Mouse (Mus musculus): ENCODE data around the gene Ric8b. TPM values are rescaled to one million over a fixed set of nuclear protein-coding genes. Genes with fewer than 3 reads are reported as not detected.

Gene Ric8b
- 17.8 and 19.8 TPM in 2 replicates for polyA plus RNA-seq (2015; fragmentation: Nextera tagmentation; extraction: Ambion mirVana)

DNA sequence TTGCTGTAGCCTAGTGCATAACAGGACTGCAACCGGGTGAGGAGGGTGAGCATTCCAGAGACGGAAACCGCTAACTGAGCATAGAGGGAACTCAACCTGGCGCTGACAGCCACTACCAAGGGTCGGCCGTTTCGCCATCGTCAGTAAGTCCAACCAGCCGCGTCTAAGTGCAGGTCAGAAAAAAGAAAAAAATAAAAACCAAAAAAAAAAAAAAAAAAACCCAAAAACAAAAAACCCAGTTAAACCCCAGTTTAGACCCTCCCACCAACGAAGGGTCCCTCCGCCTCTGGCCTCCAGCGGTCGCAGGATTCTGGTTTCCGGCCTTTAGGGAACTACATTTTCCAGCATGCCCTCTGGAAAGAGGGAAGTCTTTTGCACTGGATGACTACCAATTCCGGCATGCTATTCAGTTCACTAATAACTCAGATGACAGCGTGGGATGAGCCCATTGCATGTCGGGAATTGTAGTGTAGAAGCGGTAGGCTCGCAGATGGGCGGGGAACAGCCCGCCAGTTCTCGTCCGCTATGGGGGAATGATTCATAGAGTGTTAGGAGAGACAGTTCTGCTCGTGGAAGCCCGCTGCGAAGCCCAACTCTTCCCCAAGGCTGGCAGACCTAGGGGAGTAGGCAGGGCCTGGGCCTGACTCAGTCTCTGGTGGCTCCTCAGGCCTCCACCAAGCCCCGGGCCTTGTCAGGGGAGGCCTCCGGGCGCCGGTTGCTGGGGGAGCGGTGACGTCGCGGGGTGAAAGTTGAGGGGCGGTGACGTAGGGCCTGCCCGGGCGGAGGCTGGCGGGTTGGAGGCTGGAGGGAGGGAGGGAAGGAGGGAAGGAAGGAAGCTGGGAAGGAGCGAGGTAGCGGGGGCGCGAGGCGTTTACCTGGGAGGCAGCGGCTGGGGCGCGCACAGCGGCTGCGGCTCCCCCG, at the start of gene Ric8b:
TSS of gene Ric8b (plus strand) at position 807 of the 921 bp plus-strand sequence.
- peak within 1 kb of the TSS; percentile 81 for H3K9ac ChIP-seq (ENCODE audit: low read length)
- H3K36me3 ChIP-seq (ENCODE audit: control insufficient read depth, insufficient read depth, low read length): no peaks in the 10 kb centered on the region
- peak within 1 kb of the TSS; percentile 97 for H3K27ac ChIP-seq (ENCODE audit: low read length)
- peak; percentile 98 for ATAC-seq (ENCODE audit: low read depth)
- H3K4me2 ChIP-seq (ENCODE audit: low read depth, low read length): peak within 1 kb of the TSS; percentile 92
- H3K9me3 ChIP-seq (ENCODE audit: control insufficient read depth, low read length): no peaks in the 10 kb centered on the region
- under 1% methylated on average over 49 of the region's 51 CpGs for WGBS
- H3K27me3 ChIP-seq (ENCODE audit: control insufficient read depth, insufficient read depth, low read depth, low read length): no peaks in the 10 kb centered on the region
- peak within 1 kb of the TSS; percentile 84 for H3K4me3 ChIP-seq (ENCODE audit: low read length)
- peaks cover 16% of the 10 kb centered on the region for H3K4me1 ChIP-seq (replicated peaks; ENCODE audit: control insufficient read depth, insufficient read depth, low read length)

DNA sequence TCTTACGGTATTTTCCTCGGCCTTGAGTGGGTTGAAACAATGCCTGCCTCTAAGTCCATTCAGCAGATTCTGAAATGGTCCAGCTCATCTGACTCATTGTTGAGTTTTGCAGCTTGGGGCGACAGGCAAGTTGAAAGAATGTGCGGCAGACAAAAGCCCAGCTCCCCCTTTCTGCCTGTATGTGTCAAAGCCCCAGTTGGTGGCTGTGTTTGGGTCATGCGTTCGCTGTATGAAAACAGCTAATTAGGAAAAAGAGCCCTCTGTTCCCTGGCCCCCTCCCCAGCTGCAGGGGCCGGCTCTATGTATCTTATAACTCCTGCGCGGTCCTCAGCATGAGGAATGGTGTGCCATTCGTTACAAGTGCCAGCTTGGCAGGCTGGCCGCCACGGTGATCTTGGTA, 46.1 kb upstream of the Ric8b start:
- Histone ChIP-seq H3K4me1 (replicated peaks; ENCODE audit: control insufficient read depth, insufficient read depth, low read length) (no peaks in the 10 kb centered on the region), H3K4me3 (ENCODE audit: low read length) (no peak overlapping the region), H3K9ac (ENCODE audit: low read length) (no peak overlapping the region), H3K36me3 (ENCODE audit: control insufficient read depth, insufficient read depth, low read length) (no peaks in the 10 kb centered on the region), H3K4me2 (ENCODE audit: low read depth, low read length) (no peak overlapping the region), H3K27ac (ENCODE audit: low read length) (no peak overlapping the region), H3K9me3 (ENCODE audit: control insufficient read depth, low read length) (no peaks in the 10 kb centered on the region), H3K27me3 (ENCODE audit: control insufficient read depth, insufficient read depth, low read depth, low read length) (no peaks in the 10 kb centered on the region)
- no peak for ATAC-seq (ENCODE audit: low read depth)
- 60% methylated on average over 12 of the region's 12 CpGs for WGBS

DNA sequence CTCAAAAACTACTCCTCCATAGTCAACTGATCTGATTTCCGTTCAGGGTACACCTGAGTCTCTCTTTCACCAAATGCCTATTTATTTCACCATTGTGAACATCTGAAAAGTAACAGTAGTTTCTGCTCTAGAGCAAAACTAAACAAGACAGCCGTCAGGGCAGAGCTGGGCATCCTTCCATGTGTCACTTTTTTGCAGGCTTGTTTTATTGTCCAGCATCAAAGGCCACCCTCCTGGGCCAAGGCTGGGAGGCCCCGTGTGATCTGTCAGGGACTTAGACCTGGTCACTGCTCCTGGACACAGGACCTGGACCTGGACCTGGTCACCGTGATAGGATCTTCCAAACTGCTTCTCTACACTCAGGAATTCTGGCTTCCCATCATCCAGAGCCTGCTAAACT, 45.5 kb upstream of the Ric8b start:
- no peak overlapping the region for H3K27ac ChIP-seq (ENCODE audit: low read length)
- no peak overlapping the region for H3K9ac ChIP-seq (ENCODE audit: low read length)
- no peak overlapping the region for H3K4me2 ChIP-seq (ENCODE audit: low read depth, low read length)
- no peak overlapping the region for H3K4me3 ChIP-seq (ENCODE audit: low read length)
- no peaks in the 10 kb centered on the region for H3K4me1 ChIP-seq (replicated peaks; ENCODE audit: control insufficient read depth, insufficient read depth, low read length)
- H3K36me3 ChIP-seq (ENCODE audit: control insufficient read depth, insufficient read depth, low read length): no peaks in the 10 kb centered on the region
- H3K27me3 ChIP-seq (ENCODE audit: control insufficient read depth, insufficient read depth, low read depth, low read length): no peaks in the 10 kb centered on the region
- no peak for ATAC-seq (ENCODE audit: low read depth)
- 68% methylated on average over 4 of the region's 4 CpGs for WGBS
- no peaks in the 10 kb centered on the region for H3K9me3 ChIP-seq (ENCODE audit: control insufficient read depth, low read length)

DNA sequence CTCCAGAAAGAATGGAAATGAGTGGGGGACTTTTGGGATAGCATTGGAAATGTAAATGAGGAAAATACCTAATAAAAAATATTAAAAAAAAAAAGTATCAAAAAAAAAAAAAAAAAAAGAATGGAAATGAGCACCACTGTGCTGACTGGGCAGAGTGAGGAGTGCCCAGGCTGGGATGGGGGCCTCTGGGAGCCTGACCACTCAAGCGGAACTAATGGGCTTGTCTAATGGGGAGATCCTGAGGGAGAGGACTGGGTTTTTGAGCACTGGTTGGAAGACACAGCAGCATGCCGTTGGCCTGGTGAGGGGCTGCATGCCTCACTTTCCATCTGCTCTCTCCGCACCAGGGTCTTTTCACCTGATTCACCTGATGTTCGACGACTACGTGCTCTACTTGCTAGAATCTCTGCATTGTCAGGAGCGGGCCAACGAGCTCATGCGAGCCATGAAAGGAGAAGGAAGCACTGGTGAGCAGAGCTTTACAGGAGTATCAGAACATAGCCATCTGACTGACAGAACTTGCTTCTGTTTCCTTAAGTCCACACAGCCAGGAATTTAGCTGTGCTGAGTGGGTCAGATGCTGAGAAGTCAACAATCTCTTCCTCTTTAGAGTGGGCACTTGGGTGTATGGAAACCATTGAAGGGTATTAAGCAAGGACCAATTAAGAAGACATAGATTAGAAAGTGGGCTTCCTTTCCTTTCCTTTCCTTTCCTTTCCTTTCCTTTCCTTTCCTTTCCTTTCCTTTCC, 37.4 kb upstream of the Ric8b start:
- Histone ChIP-seq H3K4me3 (ENCODE audit: low read length) (no peak overlapping the region), H3K27me3 (ENCODE audit: control insufficient read depth, insufficient read depth, low read depth, low read length) (no peaks in the 10 kb centered on the region), H3K4me1 (replicated peaks; ENCODE audit: control insufficient read depth, insufficient read depth, low read length) (no peaks in the 10 kb centered on the region), H3K9me3 (ENCODE audit: control insufficient read depth, low read length) (no peaks in the 10 kb centered on the region), H3K4me2 (ENCODE audit: low read depth, low read length) (no peak overlapping the region), H3K9ac (ENCODE audit: low read length) (no peak overlapping the region), H3K36me3 (ENCODE audit: control insufficient read depth, insufficient read depth, low read length) (no peaks in the 10 kb centered on the region), H3K27ac (ENCODE audit: low read length) (no peak overlapping the region)
- WGBS: 60% methylated on average over 9 of the region's 9 CpGs
- ATAC-seq (ENCODE audit: low read depth): no peak

DNA sequence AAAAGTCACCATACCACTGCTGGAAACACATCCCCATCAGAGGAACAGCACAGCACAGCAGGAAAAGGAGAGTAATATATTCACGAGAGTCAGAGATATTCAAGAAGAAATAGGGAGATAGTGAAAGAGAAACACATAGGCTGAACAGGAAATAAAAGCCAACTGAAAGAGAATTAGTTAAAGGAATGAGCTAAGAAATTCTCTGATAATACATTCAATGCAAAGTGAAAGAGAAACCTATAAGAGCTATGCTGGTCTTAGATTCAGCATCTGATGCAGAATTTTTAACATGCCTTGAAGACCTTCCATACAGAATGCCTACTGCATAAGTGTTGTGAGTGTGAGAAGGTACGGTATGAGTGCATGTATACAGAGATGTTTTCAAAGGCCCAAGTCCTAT, 34.9 kb upstream of the Ric8b start:
- Histone ChIP-seq H3K27ac (ENCODE audit: low read length) (no peak overlapping the region), H3K36me3 (ENCODE audit: control insufficient read depth, insufficient read depth, low read length) (no peaks in the 10 kb centered on the region), H3K9ac (ENCODE audit: low read length) (no peak overlapping the region), H3K27me3 (ENCODE audit: control insufficient read depth, insufficient read depth, low read depth, low read length) (no peaks in the 10 kb centered on the region), H3K4me3 (ENCODE audit: low read length) (no peak overlapping the region), H3K4me1 (replicated peaks; ENCODE audit: control insufficient read depth, insufficient read depth, low read length) (peaks cover 12% of the 10 kb centered on the region), H3K4me2 (ENCODE audit: low read depth, low read length) (no peak overlapping the region), H3K9me3 (ENCODE audit: control insufficient read depth, low read length) (no peaks in the 10 kb centered on the region)
- WGBS: 74% methylated on average over 2 of the region's 2 CpGs
- ATAC-seq (ENCODE audit: low read depth): no peak

DNA sequence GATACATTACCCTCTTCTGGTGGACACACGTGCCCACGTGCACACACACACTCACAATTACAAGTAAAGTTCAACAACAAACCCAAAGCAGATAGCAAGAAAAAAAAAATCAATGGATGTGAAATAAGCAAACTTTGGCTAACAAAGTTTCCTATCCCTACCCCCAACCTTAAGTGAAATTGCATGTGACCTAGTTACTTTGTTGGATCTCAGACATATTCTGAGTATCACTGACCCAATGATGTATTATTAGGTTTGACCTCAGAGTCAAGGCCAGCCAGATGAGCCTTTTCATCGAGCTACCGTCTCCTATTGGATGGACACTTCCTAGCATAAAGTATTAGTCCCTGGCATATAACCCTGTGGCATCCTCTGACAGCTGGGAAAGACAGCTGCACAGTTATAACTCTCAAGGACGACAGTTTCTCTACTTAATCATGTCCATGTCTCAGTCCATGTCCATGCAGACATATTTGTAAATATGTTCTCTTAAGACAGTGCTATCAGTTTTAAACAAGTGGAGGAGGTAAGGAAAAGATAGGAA, 32.0 kb upstream of the Ric8b start:
- Histone ChIP-seq H3K4me1 (replicated peaks; ENCODE audit: control insufficient read depth, insufficient read depth, low read length) (peaks cover 12% of the 10 kb centered on the region), H3K27ac (ENCODE audit: low read length) (no peak overlapping the region), H3K9ac (ENCODE audit: low read length) (no peak overlapping the region), H3K9me3 (ENCODE audit: control insufficient read depth, low read length) (no peaks in the 10 kb centered on the region), H3K4me2 (ENCODE audit: low read depth, low read length) (no peak overlapping the region), H3K27me3 (ENCODE audit: control insufficient read depth, insufficient read depth, low read depth, low read length) (peaks cover 3% of the 10 kb centered on the region; the same call in 1 of the 2 replicates), H3K4me3 (ENCODE audit: low read length) (no peak overlapping the region), H3K36me3 (ENCODE audit: control insufficient read depth, insufficient read depth, low read length) (no peaks in the 10 kb centered on the region)
- ATAC-seq (ENCODE audit: low read depth): no peak
- WGBS: 45% methylated on average over 5 of the region's 5 CpGs

DNA sequence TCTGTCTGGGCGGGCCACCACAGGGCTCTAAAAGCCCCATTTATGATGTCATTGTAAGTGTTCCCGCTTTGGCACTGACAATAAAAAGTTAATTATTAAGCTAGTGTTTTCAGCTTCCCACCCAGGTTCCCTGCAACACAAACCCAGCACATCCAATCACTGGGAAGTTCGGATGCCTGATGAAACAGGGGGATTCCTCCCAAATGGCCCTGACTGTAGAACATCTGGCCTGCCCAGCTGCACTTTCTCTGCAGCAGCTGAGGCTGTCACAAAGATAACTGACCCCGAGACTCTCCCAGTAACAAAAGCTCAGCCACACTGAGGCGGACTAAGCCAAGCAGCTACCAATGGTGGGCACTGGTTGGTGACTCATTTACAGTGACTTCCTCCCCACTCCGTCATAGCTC, 31.2 kb upstream of the Ric8b start:
- Histone ChIP-seq H3K27ac (ENCODE audit: low read length) (no peak overlapping the region), H3K27me3 (ENCODE audit: control insufficient read depth, insufficient read depth, low read depth, low read length) (peaks cover 3% of the 10 kb centered on the region; the same call in 1 of the 2 replicates), H3K4me2 (ENCODE audit: low read depth, low read length) (peak overlapping the region; percentile 31), H3K9me3 (ENCODE audit: control insufficient read depth, low read length) (no peaks in the 10 kb centered on the region), H3K36me3 (ENCODE audit: control insufficient read depth, insufficient read depth, low read length) (no peaks in the 10 kb centered on the region), H3K9ac (ENCODE audit: low read length) (no peak overlapping the region), H3K4me1 (replicated peaks; ENCODE audit: control insufficient read depth, insufficient read depth, low read length) (peaks cover 12% of the 10 kb centered on the region), H3K4me3 (ENCODE audit: low read length) (peak overlapping the region; percentile 4; the same call in 1 of the 2 replicates)
- 10% methylated on average over 6 of the region's 6 CpGs for WGBS
- ATAC-seq (ENCODE audit: low read depth): peak; percentile 94

DNA sequence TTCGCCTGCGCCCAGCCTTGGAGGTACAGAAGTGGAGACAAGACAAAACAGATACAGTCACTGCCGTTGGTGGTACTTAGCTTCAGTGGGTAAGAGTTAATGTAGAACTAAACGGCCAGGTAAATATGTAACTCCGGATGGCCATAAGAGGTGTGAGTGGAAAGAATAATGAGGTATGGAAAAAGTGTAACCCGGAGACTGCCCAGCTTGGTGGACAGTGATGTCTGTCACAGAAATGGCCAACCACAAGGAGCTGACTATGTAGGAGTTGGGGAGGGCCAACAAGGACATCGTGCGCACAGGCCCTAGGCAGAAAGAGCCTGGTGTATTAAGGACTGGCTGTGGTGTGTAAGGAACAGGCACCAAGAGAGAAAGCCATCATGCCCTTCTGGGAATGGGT, 30.6 kb upstream of the Ric8b start:
- H3K9me3 ChIP-seq (ENCODE audit: control insufficient read depth, low read length): no peaks in the 10 kb centered on the region
- peaks cover 3% of the 10 kb centered on the region; the same call in 1 of the 2 replicates for H3K27me3 ChIP-seq (ENCODE audit: control insufficient read depth, insufficient read depth, low read depth, low read length)
- peaks cover 12% of the 10 kb centered on the region for H3K4me1 ChIP-seq (replicated peaks; ENCODE audit: control insufficient read depth, insufficient read depth, low read length)
- no peak overlapping the region for H3K9ac ChIP-seq (ENCODE audit: low read length)
- no peak overlapping the region for H3K27ac ChIP-seq (ENCODE audit: low read length)
- peak overlapping the region; percentile 4; the same call in 1 of the 2 replicates for H3K4me3 ChIP-seq (ENCODE audit: low read length)
- peak; percentile 2; the same call in 1 of the 2 replicates for ATAC-seq (ENCODE audit: low read depth)
- 33% methylated on average over 8 of the region's 8 CpGs for WGBS
- H3K4me2 ChIP-seq (ENCODE audit: low read depth, low read length): peak overlapping the region; percentile 31
- H3K36me3 ChIP-seq (ENCODE audit: control insufficient read depth, insufficient read depth, low read length): no peaks in the 10 kb centered on the region

Measured in lung, embryonic 16.5 days (tissue).